Mouse (Mus musculus) liver, embryonic 14.5 days (tissue): ENCODE data around the gene BC005537. TPM values are rescaled to one million over a fixed set of nuclear protein-coding genes. Genes with fewer than 3 reads are reported as not detected.
A peak's percentile ranks its signal among the peaks of the same experiment; 100 is the strongest.

Experiments used
- ATAC-seq: fragments of 200-750 bp; cut with Nextera tagmentation; 2 replicates; pipeline ENCODE4 v1.8.0; 2017; ENCODE audit warnings: moderate number of reproducible peaks, mild to moderate bottlenecking, moderate library complexity; ENCODE audit not compliant: insufficient read depth
- DNase-seq, 3 experiments: peaks; one replicate each; pipeline ENCODE4 v3.0.0-alpha.2; 2012 to 2013; ENCODE audit warnings: low read depth in 3 of 3, low spot score in 3 of 3
- H3K27ac ChIP-seq: fragments of 300-500 bp; sonication (generic); 2 replicates; pipeline ENCODE4 v1.5.1; 2014; ENCODE audit warnings: moderate library complexity, mild to moderate bottlenecking, control low read depth, inconsistent platforms
- H3K27me3 ChIP-seq: fragments of 300-500 bp; sonication (generic); 2 replicates; pipeline ENCODE4 v1.6.1; 2014; ENCODE audit warnings: mild to moderate bottlenecking, low read length, moderate library complexity; ENCODE audit not compliant: control insufficient read depth, insufficient read depth
- H3K36me3 ChIP-seq: fragments of 300-500 bp; sonication (generic); replicated peaks from 2 replicates; pipeline ENCODE4 v1.6.1; 2014; ENCODE audit warnings: low read depth; ENCODE audit not compliant: control insufficient read depth, insufficient read depth
- H3K4me1 ChIP-seq, 2 experiments: fragments of 200-500 bp in 1 of 2; fragments of 300-500 bp in 1 of 2; sonication (generic) in 1 of 2; replicated peaks; 2 replicates each; pipeline ENCODE4 v1.6.1; 2012 to 2014; ENCODE audit warnings: antibody characterized with exemption in 1 of 2, inconsistent platforms in 1 of 2, low read length in 1 of 2; ENCODE audit not compliant: control insufficient read depth in 2 of 2, insufficient read depth in 2 of 2
- H3K4me2 ChIP-seq: fragments of 300-500 bp; sonication (generic); 2 replicates; pipeline ENCODE4 v1.6.1; 2014; ENCODE audit warnings: low read depth, mild to moderate bottlenecking, control low read depth, moderate library complexity
- H3K4me3 ChIP-seq, 2 experiments: fragments of 200-500 bp in 1 of 2; fragments of 300-500 bp in 1 of 2; sonication (generic) in 1 of 2; 2 replicates each; pipeline ENCODE4 v1.5.1; 2012 to 2014; ENCODE audit warnings: low read depth in 2 of 2, low read length in 2 of 2, mild to moderate bottlenecking in 2 of 2, control low read depth in 1 of 2, inconsistent platforms in 1 of 2, moderate library complexity in 1 of 2; ENCODE audit not compliant: insufficient read depth in 1 of 2
- H3K9ac ChIP-seq: fragments of 300-500 bp; sonication (generic); replicated peaks from 2 replicates; pipeline ENCODE4 v1.6.1; 2014; ENCODE audit warnings: mild to moderate bottlenecking, control low read depth, moderate library complexity
- H3K9me3 ChIP-seq: fragments of 300-500 bp; sonication (generic); 2 replicates; pipeline ENCODE4 v1.6.1; 2016; ENCODE audit warnings: low read length, mixed read lengths; ENCODE audit not compliant: control insufficient read depth
- CTCF ChIP-seq: IDR thresholded peaks from 2 replicates; pipeline ENCODE4 v1.5.1; 2016; ENCODE audit warnings: antibody characterized with exemption, low read depth, control low read depth
- EP300 ChIP-seq: IDR thresholded peaks from 2 replicates; pipeline ENCODE4 v1.6.1; 2016; ENCODE audit warnings: antibody characterized with exemption, low read depth
- WGBS: fragments of 180-500 bp; shearing (Covaris S2); extraction: QIAGEN DNeasy Blood & Tissue Kit; methylation state at CpG from one replicate; pipeline ENCODE4 v1.1.7; 2014; ENCODE audit not compliant: insufficient replicate concordance; 5-methylcytosine and 5-hydroxymethylcytosine counted together
- polyA plus RNA-seq, 2 experiments: library from polyadenylated mRNA; depleted of rRNA in 1 of 2; stranded (reverse) in 1 of 2; unstranded in 1 of 2; fragments of >200 nt; fragmentation: Nextera tagmentation in 1 of 2; extraction: Ambion mirVana in 1 of 2; gene quantifications; 2 replicates each; pipeline versions ENCODE4 v1.2.1 to v1.2.3; 2012 to 2014

The BC005537 gene
- polyA plus RNA-seq, 2 experiments, result 13.7 to 33.5 TPM

DNA sequence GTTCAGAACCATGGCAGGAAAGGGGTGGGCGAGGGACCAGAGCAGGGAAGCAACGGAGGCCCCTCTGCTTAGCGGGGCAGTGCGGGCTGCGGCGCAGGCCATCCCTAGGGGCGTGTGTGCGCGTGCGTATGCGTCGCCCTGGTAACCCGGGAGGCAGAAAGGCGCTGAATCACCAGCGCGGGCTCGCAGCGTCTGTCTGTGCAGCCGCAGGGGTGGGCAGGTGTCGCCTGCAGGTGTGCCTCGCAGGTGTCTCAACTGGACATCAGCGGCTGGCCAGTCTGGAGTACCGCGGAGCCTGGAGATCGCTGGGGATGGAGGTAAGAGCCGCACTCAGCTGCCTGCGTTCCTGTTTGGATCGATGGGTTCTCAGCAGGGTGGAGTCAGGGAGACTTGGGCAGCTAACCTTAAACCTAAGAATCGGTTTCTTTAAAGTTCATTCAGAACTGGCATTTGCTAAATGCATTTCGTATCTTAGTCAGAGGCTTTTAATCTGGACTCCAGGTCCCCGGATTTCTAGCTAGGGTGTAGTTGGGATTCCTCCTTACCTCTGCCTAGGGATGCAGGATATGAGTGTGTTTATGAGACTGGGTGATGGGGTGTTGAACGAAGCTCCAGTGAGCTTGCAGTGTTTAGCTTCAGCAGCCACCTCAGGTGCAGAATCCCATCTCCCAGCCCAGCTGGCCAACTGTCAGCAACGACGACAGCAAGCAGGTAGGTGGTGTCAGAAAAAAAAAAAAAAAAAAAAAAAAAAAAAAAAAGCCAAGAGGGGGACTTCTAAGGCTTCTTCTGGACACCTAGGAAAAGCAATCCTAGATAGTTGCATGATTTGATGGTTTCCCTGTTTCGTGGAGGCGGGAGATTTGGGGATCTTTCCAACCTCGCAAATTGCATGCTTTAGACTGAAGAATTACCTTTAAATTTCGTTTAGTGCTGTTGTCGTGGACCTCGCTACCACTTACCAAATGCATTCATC, 43.8 kb downstream of the BC005537 start, which contains the start of gene D130043K22Rik:
Gene D130043K22Rik, plus strand, starts transcription at position 153 of the 973 bp plus-strand sequence.
- 0 out of 2 replicates have a peak, but pooled peaks have one; percentile 1 for TF ChIP-seq CTCF
- TF ChIP-seq EP300, result no peak
- Histone ChIP-seq H3K4me2 (peak within 1 kb of the TSS; percentile 52), H3K36me3 (peaks cover 9% of the 10 kb centered on the region), H3K9me3 (no peaks in the 10 kb centered on the region), H3K27me3 (no peaks in the 10 kb centered on the region), H3K4me3 (no peak within 1 kb of the TSS), H3K27ac (no peak within 1 kb of the TSS), H3K9ac (no peak within 1 kb of the TSS), H3K4me1 (no peaks in the 10 kb centered on the region)
- 16% methylated on average over 40 of the region's 40 CpGs for WGBS
- peak; percentile 39; the same call in 1 of the 2 replicates for ATAC-seq
- no peak for DNase-seq

- 73% methylated on average over 4 of the region's 4 CpGs for WGBS
- DNase-seq (no peak), ATAC-seq (no peak)
- H3K4me1 ChIP-seq, result no peaks in the 10 kb centered on the region
- no peak overlapping the region for H3K9ac ChIP-seq
- H3K36me3 ChIP-seq, result no peaks in the 10 kb centered on the region
- no peak overlapping the region for H3K27ac ChIP-seq
- TF ChIP-seq EP300, result no peak
- TF ChIP-seq CTCF, result no peak
- no peaks in the 10 kb centered on the region for H3K27me3 ChIP-seq
- H3K4me2 ChIP-seq, result no peak overlapping the region
- no peak overlapping the region for H3K4me3 ChIP-seq
- H3K9me3 ChIP-seq, result no peaks in the 10 kb centered on the region
Measured at GRCm38 (mm10) chr13:24849318-24849717, 47.9 kb downstream of the BC005537 start.

DNA sequence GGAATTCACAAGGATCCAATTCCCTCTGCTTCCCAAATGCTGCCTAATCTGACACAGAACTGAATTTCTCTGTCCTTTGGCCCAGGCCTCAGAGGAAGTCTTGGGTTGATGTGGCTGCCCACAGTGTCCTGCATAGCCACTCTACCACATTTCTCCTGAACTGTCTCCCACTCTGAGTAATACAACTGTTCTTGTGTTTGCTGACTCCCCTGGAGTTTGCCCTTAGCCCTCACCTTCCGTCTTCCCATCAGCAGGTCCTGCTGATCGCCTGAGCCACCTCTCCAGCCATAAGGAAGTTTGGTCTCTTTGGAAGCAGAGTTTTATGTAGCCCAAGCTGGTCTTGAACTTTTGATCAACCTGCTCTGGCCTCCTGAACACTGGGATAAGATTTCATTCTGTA, 50.5 kb downstream of the BC005537 start:
- Histone ChIP-seq H3K4me2 (no peak overlapping the region), H3K9me3 (no peaks in the 10 kb centered on the region), H3K36me3 (no peaks in the 10 kb centered on the region), H3K4me3 (no peak overlapping the region), H3K4me1 (no peaks in the 10 kb centered on the region), H3K27me3 (no peaks in the 10 kb centered on the region; the same call in 1 of the 2 replicates), H3K27ac (no peak overlapping the region), H3K9ac (no peak overlapping the region)
- no peak for DNase-seq
- TF ChIP-seq EP300, result no peak
- TF ChIP-seq CTCF, result no peak
- no peak for ATAC-seq
- 59% methylated on average over 2 of the region's 2 CpGs for WGBS

- H3K27me3 ChIP-seq, result no peaks in the 10 kb centered on the region; the same call in 1 of the 2 replicates
- H3K4me1 ChIP-seq, result no peaks in the 10 kb centered on the region
- ATAC-seq (no peak), DNase-seq (no peak)
- no peak overlapping the region for H3K9ac ChIP-seq
- H3K4me3 ChIP-seq, result no peak overlapping the region
- H3K4me2 ChIP-seq, result no peak overlapping the region
- TF ChIP-seq CTCF, result no peak
- no peak for TF ChIP-seq EP300
- WGBS, result 32% methylated on average over 3 of the region's 3 CpGs
- no peaks in the 10 kb centered on the region for H3K9me3 ChIP-seq
- no peak overlapping the region for H3K27ac ChIP-seq
- H3K36me3 ChIP-seq, result no peaks in the 10 kb centered on the region
Measured at GRCm38 (mm10) chr13:24852570-24852969, 51.1 kb downstream of the BC005537 start.

GRCm38 (mm10) chr13:24859115-24859514, 57.7 kb downstream of the BC005537 start:
- H3K4me2 ChIP-seq, result no peak overlapping the region
- H3K9me3 ChIP-seq, result no peaks in the 10 kb centered on the region
- no peak overlapping the region for H3K27ac ChIP-seq
- H3K4me3 ChIP-seq, result no peak overlapping the region
- ATAC-seq (no peak), DNase-seq (no peak)
- H3K27me3 ChIP-seq, result no peaks in the 10 kb centered on the region; the same call in 1 of the 2 replicates
- TF ChIP-seq CTCF (no peak), EP300 (no peak)
- H3K36me3 ChIP-seq, result no peaks in the 10 kb centered on the region
- no peak overlapping the region for H3K9ac ChIP-seq
- H3K4me1 ChIP-seq, result no peaks in the 10 kb centered on the region
